Mouse (Mus musculus): ENCODE measurements around the gene Iqgap1. TPM values are rescaled to one million over a fixed set of nuclear protein-coding genes. Genes with fewer than 3 reads are reported as not detected.
A peak's percentile ranks its signal among the peaks of the same experiment; 100 is the strongest.

Iqgap1 gene
- polyA plus RNA-seq, 1 experiment from 2014 or later: 95.3 TPM

DNA sequence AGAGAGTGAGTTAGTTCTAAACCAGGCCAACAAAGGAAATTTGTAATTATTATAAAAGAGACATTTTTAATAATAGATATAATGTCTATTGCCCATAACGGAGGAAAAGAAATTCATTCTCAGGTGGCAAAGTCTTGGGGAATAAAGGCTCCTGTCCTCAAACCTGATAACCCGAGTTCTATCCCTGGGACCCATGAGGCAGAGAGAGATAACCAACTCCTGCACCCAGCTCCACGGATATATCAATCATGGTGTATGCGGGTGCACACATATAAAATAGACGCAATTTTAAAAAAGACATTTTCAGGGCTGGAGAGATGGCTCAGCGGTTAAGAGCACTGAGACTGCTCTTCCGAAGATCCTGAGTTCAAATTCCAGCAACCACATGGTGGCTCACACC lies 106.2 kb downstream of the Iqgap1 start:
- 94% methylated on average over 7 of the region's 7 CpGs for WGBS
- Histone ChIP-seq H3K4me2 (no peak overlapping the region), H3K36me3 (peaks cover 94% of the 10 kb centered on the region), H3K4me3 (replicated peaks) (no peak overlapping the region), H3K27me3 (no peaks in the 10 kb centered on the region), H3K27ac (no peak overlapping the region), H3K9me3 (replicated peaks) (no peaks in the 10 kb centered on the region), H3K9ac (no peak overlapping the region), H3K4me1 (no peaks in the 10 kb centered on the region)
- ATAC-seq (replicated peaks; ENCODE audit: low FRiP score): no peak

DNA sequence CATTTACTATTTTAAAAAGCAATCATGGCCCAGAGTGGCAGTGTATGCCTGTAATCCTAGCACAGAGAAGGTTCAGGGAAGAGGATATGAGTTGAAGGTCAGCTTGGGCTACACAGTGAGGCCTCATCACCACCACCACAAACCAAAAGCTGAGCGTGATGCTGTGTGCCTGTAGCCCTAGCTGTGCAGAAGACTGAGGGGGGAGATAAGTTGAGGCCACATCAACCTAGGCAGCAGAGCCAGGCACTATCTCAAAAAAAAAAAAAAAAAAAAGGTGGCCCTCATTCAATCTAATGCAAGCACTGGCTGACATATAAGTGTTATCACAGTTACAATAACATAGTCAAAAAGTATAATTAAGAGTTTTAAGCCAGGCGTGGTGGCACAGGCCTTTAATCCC lies 106.7 kb downstream of the Iqgap1 start:
- H3K4me3 ChIP-seq (replicated peaks): no peak overlapping the region
- no peaks in the 10 kb centered on the region for H3K4me1 ChIP-seq
- H3K27me3 ChIP-seq: no peaks in the 10 kb centered on the region
- H3K4me2 ChIP-seq: no peak overlapping the region
- H3K27ac ChIP-seq: no peak overlapping the region
- no peak for ATAC-seq (replicated peaks; ENCODE audit: low FRiP score)
- no peaks in the 10 kb centered on the region for H3K9me3 ChIP-seq (replicated peaks)
- peaks cover 90% of the 10 kb centered on the region for H3K36me3 ChIP-seq
- no peak overlapping the region for H3K9ac ChIP-seq
- WGBS: 94% methylated on average over 2 of the region's 2 CpGs

GRCm38 (mm10) chr7:80718471-80718870 lies 107.3 kb downstream of the Iqgap1 start:
- Histone ChIP-seq H3K36me3 (peaks cover 90% of the 10 kb centered on the region), H3K4me2 (no peak overlapping the region), H3K4me1 (no peaks in the 10 kb centered on the region), H3K9me3 (replicated peaks) (no peaks in the 10 kb centered on the region), H3K27me3 (no peaks in the 10 kb centered on the region), H3K4me3 (replicated peaks) (no peak overlapping the region), H3K9ac (no peak overlapping the region), H3K27ac (no peak overlapping the region)
- no peak for ATAC-seq (replicated peaks; ENCODE audit: low FRiP score)
- WGBS: 84% methylated on average over 8 of the region's 8 CpGs

DNA sequence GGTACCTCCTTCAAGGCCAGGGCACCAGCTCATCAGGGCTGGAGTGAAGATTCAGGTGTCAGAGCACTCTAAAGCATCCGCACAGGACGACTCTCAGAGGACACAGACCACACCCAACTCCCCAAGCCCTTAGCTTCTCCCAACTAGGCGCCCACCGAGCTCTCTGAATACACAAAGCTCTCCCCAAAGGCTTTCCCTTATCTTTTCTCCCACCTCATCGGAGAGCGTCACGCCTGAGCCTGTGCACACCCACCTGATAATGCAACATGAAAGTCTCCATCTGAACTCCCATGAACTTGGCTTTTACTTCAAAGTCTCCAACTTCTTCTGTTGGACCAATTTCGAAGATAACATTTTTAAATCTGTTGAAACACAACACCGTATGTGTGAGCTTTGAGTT lies 109.0 kb downstream of the Iqgap1 start:
- no peak for ATAC-seq (replicated peaks; ENCODE audit: low FRiP score)
- H3K27ac ChIP-seq: no peak overlapping the region
- H3K9ac ChIP-seq: no peak overlapping the region
- no peak overlapping the region for H3K4me3 ChIP-seq (replicated peaks)
- no peaks in the 10 kb centered on the region for H3K9me3 ChIP-seq (replicated peaks)
- WGBS: 83% methylated on average over 9 of the region's 9 CpGs
- peaks cover 90% of the 10 kb centered on the region for H3K36me3 ChIP-seq
- no peaks in the 10 kb centered on the region for H3K27me3 ChIP-seq
- H3K4me1 ChIP-seq: 0 out of 2 replicates have a peak, but pooled peaks cover 1% of the 10 kb centered on the region
- H3K4me2 ChIP-seq: no peak overlapping the region

DNA sequence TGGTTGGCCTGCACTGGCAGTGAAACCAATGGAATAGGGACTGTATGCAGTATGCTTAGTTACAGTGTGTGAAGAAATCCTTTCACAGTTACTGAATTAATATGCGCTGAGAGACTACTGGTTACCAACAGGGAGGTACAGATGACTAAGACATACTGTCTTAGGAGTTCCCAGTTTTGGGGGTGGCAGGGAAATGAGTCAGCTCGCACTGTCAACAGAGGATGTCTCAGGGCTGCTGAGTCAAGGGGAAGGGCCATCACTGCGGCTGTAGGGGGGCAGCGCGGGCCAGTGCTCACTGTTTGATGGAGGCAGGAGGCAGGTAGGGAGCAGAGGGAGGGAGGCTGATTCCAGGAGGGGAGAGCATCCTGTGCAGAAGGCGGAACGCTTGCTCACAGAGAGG lies 110.5 kb downstream of the Iqgap1 start:
- ATAC-seq (replicated peaks; ENCODE audit: low FRiP score): peak; percentile 70
- Histone ChIP-seq H3K9me3 (replicated peaks) (no peaks in the 10 kb centered on the region), H3K36me3 (peaks cover 84% of the 10 kb centered on the region), H3K4me2 (no peak overlapping the region), H3K27me3 (no peaks in the 10 kb centered on the region), H3K9ac (no peak overlapping the region), H3K4me3 (replicated peaks) (no peak overlapping the region), H3K27ac (no peak overlapping the region), H3K4me1 (peaks cover 4% of the 10 kb centered on the region)
- 76% methylated on average over 7 of the region's 7 CpGs for WGBS

GRCm38 (mm10) chr7:80711496-80711895 lies 114.3 kb downstream of the Iqgap1 start:
- no peaks in the 10 kb centered on the region for H3K27me3 ChIP-seq
- no peak overlapping the region for H3K4me3 ChIP-seq (replicated peaks)
- peaks cover 4% of the 10 kb centered on the region for H3K4me1 ChIP-seq
- H3K9me3 ChIP-seq (replicated peaks): no peaks in the 10 kb centered on the region
- H3K36me3 ChIP-seq: peaks cover 49% of the 10 kb centered on the region
- no peak for ATAC-seq (replicated peaks; ENCODE audit: low FRiP score)
- no peak overlapping the region for H3K9ac ChIP-seq
- no peak overlapping the region for H3K4me2 ChIP-seq
- 41% methylated on average over 8 of the region's 8 CpGs for WGBS
- H3K27ac ChIP-seq: peak overlapping the region; percentile 50; the same call in 1 of the 2 replicates

DNA sequence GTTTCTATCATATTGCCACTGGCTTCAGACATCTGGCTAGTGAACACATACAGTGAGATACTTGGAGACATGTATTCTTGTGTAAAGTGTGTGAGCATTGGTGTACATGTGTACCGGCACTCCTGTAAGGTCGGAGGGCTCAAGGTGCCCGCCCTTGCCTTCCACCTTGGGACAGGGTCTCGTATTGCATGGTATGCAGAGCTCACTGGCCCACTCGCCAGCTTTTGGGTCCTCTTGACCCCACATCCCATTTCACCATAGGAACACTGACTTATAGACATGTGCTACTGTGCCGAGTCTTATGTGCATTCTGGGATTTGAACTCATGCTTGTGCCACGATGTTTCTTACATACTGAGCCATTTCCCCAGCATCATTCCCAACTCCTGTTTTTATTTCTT lies 115.4 kb downstream of the Iqgap1 start:
- ATAC-seq (replicated peaks; ENCODE audit: low FRiP score): no peak
- no peak overlapping the region for H3K9ac ChIP-seq
- H3K9me3 ChIP-seq (replicated peaks): no peaks in the 10 kb centered on the region
- no peak overlapping the region for H3K4me3 ChIP-seq (replicated peaks)
- H3K27ac ChIP-seq: no peak overlapping the region
- H3K36me3 ChIP-seq: peaks cover 38% of the 10 kb centered on the region
- peaks cover 4% of the 10 kb centered on the region for H3K4me1 ChIP-seq
- 91% methylated on average over 7 of the region's 7 CpGs for WGBS
- no peak overlapping the region for H3K4me2 ChIP-seq
- no peaks in the 10 kb centered on the region for H3K27me3 ChIP-seq

- H3K4me2 ChIP-seq: no peak overlapping the region
- H3K36me3 ChIP-seq: no peaks in the 10 kb centered on the region
- no peak overlapping the region for H3K27ac ChIP-seq
- 81% methylated on average over 4 of the region's 4 CpGs for WGBS
- no peaks in the 10 kb centered on the region for H3K9me3 ChIP-seq (replicated peaks)
- no peak overlapping the region for H3K4me3 ChIP-seq (replicated peaks)
- H3K9ac ChIP-seq: no peak overlapping the region
- no peaks in the 10 kb centered on the region for H3K27me3 ChIP-seq
- ATAC-seq (replicated peaks; ENCODE audit: low FRiP score): no peak
- H3K4me1 ChIP-seq: no peaks in the 10 kb centered on the region
Measured at GRCm38 (mm10) chr7:80704066-80704465, 121.7 kb downstream of the Iqgap1 start.

- no peak overlapping the region for H3K9ac ChIP-seq
- no peaks in the 10 kb centered on the region for H3K9me3 ChIP-seq (replicated peaks)
- no peak overlapping the region for H3K27ac ChIP-seq
- H3K4me1 ChIP-seq: 0 out of 2 replicates have a peak, but pooled peaks cover 1% of the 10 kb centered on the region
- H3K4me2 ChIP-seq: no peak overlapping the region
- 74% methylated on average over 6 of the region's 6 CpGs for WGBS
- H3K4me3 ChIP-seq (replicated peaks): no peak overlapping the region
- H3K27me3 ChIP-seq: no peaks in the 10 kb centered on the region
- no peak for ATAC-seq (replicated peaks; ENCODE audit: low FRiP score)
- H3K36me3 ChIP-seq: no peaks in the 10 kb centered on the region
Measured at GRCm38 (mm10) chr7:80702510-80702909, 123.3 kb downstream of the Iqgap1 start.

- no peak overlapping the region for H3K9ac ChIP-seq
- no peaks in the 10 kb centered on the region for H3K9me3 ChIP-seq (replicated peaks)
- ATAC-seq (replicated peaks; ENCODE audit: low FRiP score): no peak
- H3K4me2 ChIP-seq: no peak overlapping the region
- H3K27ac ChIP-seq: no peak overlapping the region
- no peak overlapping the region for H3K4me3 ChIP-seq (replicated peaks)
- WGBS: 64% methylated on average over 8 of the region's 8 CpGs
- H3K4me1 ChIP-seq: 0 out of 2 replicates have a peak, but pooled peaks cover 7% of the 10 kb centered on the region
- H3K27me3 ChIP-seq: no peaks in the 10 kb centered on the region
- H3K36me3 ChIP-seq: no peaks in the 10 kb centered on the region
Measured at GRCm38 (mm10) chr7:80699709-80700108, 126.1 kb downstream of the Iqgap1 start.

DNA sequence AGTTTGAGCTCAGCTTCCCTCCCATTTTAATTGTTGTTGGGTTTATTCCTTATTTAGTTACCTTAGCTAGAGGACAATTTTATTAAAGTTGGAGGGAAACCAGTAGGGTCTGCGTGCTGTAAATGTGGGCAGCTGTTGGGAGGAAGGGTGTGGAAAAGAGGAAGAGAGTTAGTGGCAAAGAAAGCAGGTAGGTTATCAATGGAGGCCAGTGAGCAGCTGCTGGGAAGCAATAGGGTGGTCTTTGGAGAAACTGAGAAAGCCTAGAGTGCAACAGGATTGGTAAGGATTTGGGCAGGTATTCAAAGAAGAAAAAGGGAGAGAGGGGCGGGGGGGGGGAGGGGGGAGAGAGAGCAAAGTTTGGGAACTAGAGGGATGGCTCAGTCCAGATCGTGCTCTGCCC lies 126.8 kb downstream of the Iqgap1 start:
- no peak overlapping the region for H3K9ac ChIP-seq
- H3K4me1 ChIP-seq: 0 out of 2 replicates have a peak, but pooled peaks cover 7% of the 10 kb centered on the region
- no peaks in the 10 kb centered on the region for H3K27me3 ChIP-seq
- WGBS: 72% methylated on average over 3 of the region's 3 CpGs
- no peak overlapping the region for H3K4me2 ChIP-seq
- H3K9me3 ChIP-seq (replicated peaks): no peaks in the 10 kb centered on the region
- no peaks in the 10 kb centered on the region for H3K36me3 ChIP-seq
- H3K27ac ChIP-seq: no peak overlapping the region
- ATAC-seq (replicated peaks; ENCODE audit: low FRiP score): no peak
- no peak overlapping the region for H3K4me3 ChIP-seq (replicated peaks)

- Histone ChIP-seq H3K9ac (no peak overlapping the region), H3K4me1 (0 out of 2 replicates have a peak, but pooled peaks cover 7% of the 10 kb centered on the region), H3K9me3 (replicated peaks) (no peaks in the 10 kb centered on the region), H3K27ac (no peak overlapping the region), H3K36me3 (no peaks in the 10 kb centered on the region), H3K4me2 (no peak overlapping the region), H3K4me3 (replicated peaks) (no peak overlapping the region), H3K27me3 (no peaks in the 10 kb centered on the region)
- 66% methylated on average over 5 of the region's 5 CpGs for WGBS
- ATAC-seq (replicated peaks; ENCODE audit: low FRiP score): no peak
Measured at GRCm38 (mm10) chr7:80697859-80698258, 127.9 kb downstream of the Iqgap1 start.

- 23% methylated on average over 4 of the region's 4 CpGs for WGBS
Measured at GRCm38 (mm10) chr7:80696903-80697302, 128.9 kb downstream of the Iqgap1 start.

More at GRCm38 (mm10) chr7:80696903-80697302, 128.9 kb downstream of the Iqgap1 start:
- Histone ChIP-seq H3K9ac (no peak overlapping the region), H3K4me3 (replicated peaks) (no peak overlapping the region), H3K4me1 (0 out of 2 replicates have a peak, but pooled peaks cover 7% of the 10 kb centered on the region), H3K4me2 (no peak overlapping the region), H3K27me3 (no peaks in the 10 kb centered on the region), H3K27ac (no peak overlapping the region), H3K36me3 (no peaks in the 10 kb centered on the region), H3K9me3 (replicated peaks) (no peaks in the 10 kb centered on the region)
- 0 out of 2 replicates have a peak, but pooled peaks have one; percentile 29 for ATAC-seq (replicated peaks; ENCODE audit: low FRiP score)
